Mouse (Mus musculus) MEL (cell line): ENCODE results near the gene Gm7138. TPM values are rescaled to one million over a fixed set of nuclear protein-coding genes. Genes with fewer than 3 reads are reported as not detected.
A peak's percentile ranks its signal among the peaks of the same experiment; 100 is the strongest.
"Not testable (repeated sequence)": the region's sequence is repeated elsewhere in the genome, so short reads cannot be mapped to it uniquely, and the experiment has no call there.

Source experiments
- DNase-seq: peaks from one replicate; pipeline ENCODE4 v3.0.0; 2011; ENCODE audit warnings: low read depth, low spot score
- H3K27ac ChIP-seq: 2 replicates; pipeline ENCODE4 v1.5.1; 2012; ENCODE audit warnings: low read depth, mild to moderate bottlenecking, control low read depth, low read length, moderate library complexity; ENCODE audit not compliant: control insufficient read depth
- H3K27me3 ChIP-seq, 2 experiments: fragments of 150-350 bp in 1 of 2; sonication (generic) in 1 of 2; 2 replicates each; pipeline ENCODE4 v1.6.1; 2012; ENCODE audit warnings: low read length in 2 of 2, mild to moderate bottlenecking in 2 of 2, improper control_type of control experiment in 1 of 2, moderate library complexity in 1 of 2; ENCODE audit not compliant: insufficient read depth in 2 of 2, control insufficient read depth in 1 of 2
- H3K36me3 ChIP-seq, 2 experiments: 2 replicates each; pipeline ENCODE4 v1.6.1; 2012 to 2014; ENCODE audit warnings: low read length in 2 of 2, improper control_type of control experiment in 1 of 2, inconsistent platforms in 1 of 2, mild to moderate bottlenecking in 1 of 2; ENCODE audit not compliant: insufficient read depth in 2 of 2, control insufficient read depth in 1 of 2
- H3K4me1 ChIP-seq, 2 experiments: fragments of 150-350 bp in 1 of 2; sonication (generic) in 1 of 2; 2 replicates each; pipeline ENCODE4 v1.6.1; 2012; ENCODE audit warnings: low read length in 2 of 2, improper control_type of control experiment in 1 of 2, mild to moderate bottlenecking in 1 of 2; ENCODE audit not compliant: insufficient read depth in 2 of 2, control insufficient read depth in 1 of 2
- H3K4me3 ChIP-seq, 2 experiments: fragments of 150-350 bp in 1 of 2; sonication (generic) in 1 of 2; 2 replicates each; pipeline ENCODE4 v1.5.1; 2012; ENCODE audit warnings: low read depth in 2 of 2, low read length in 2 of 2, mild to moderate bottlenecking in 2 of 2, moderate library complexity in 2 of 2, control low read depth in 1 of 2, improper control_type of control experiment in 1 of 2; ENCODE audit not compliant: control insufficient read depth in 1 of 2, insufficient read depth in 1 of 2
- H3K79me2 ChIP-seq: 2 replicates; pipeline ENCODE4 v1.6.1; 2012; ENCODE audit warnings: mild to moderate bottlenecking, low read length, moderate library complexity; ENCODE audit not compliant: control insufficient read depth, poor library complexity, insufficient read depth
- H3K9ac ChIP-seq: 2 replicates; pipeline ENCODE4 v1.6.1; 2012; ENCODE audit warnings: low read depth, mild to moderate bottlenecking, control low read depth, low read length, moderate library complexity; ENCODE audit not compliant: control insufficient read depth, poor library complexity, severe bottlenecking
- H3K9me3 ChIP-seq: fragments of 150-350 bp; sonication (generic); replicated peaks from 2 replicates; pipeline ENCODE4 v1.6.1; 2012; ENCODE audit warnings: mild to moderate bottlenecking, low read length, improper control_type of control experiment, moderate library complexity; ENCODE audit not compliant: insufficient read depth
- CHD1 ChIP-seq: IDR thresholded peaks from 2 replicates; pipeline ENCODE4 v1.6.1; 2012; ENCODE audit warnings: low read depth, mild to moderate bottlenecking, inconsistent platforms, low read length, improper control_type of control experiment
- GATA1 ChIP-seq: IDR thresholded peaks from 2 replicates; pipeline ENCODE4 v1.6.1; 2011; ENCODE audit warnings: low read depth, low read length, improper control_type of control experiment
- HCFC1 ChIP-seq: IDR thresholded peaks from 2 replicates; pipeline ENCODE4 v1.6.1; 2012; ENCODE audit warnings: low read depth, mild to moderate bottlenecking, inconsistent platforms, low read length, improper control_type of control experiment, moderate library complexity
- KAT2A ChIP-seq: conservative IDR thresholded peaks from 2 replicates; pipeline ENCODE4 v1.6.1; 2012; ENCODE audit warnings: low read depth, low read length, improper control_type of control experiment, inconsistent platforms
- MAFK ChIP-seq: IDR thresholded peaks from 2 replicates; pipeline ENCODE4 v1.6.1; 2011; ENCODE audit warnings: low read depth, mild to moderate bottlenecking, low read length, improper control_type of control experiment, borderline replicate concordance
- MAX ChIP-seq: IDR thresholded peaks from 2 replicates; pipeline ENCODE4 v1.6.1; 2011; ENCODE audit warnings: low read length, improper control_type of control experiment
- MAZ ChIP-seq: IDR thresholded peaks from 2 replicates; pipeline ENCODE4 v1.6.1; 2012; ENCODE audit warnings: low read depth, mild to moderate bottlenecking, inconsistent platforms, low read length, improper control_type of control experiment
- MEF2A ChIP-seq: IDR thresholded peaks from 2 replicates; pipeline ENCODE4 v1.6.1; 2014; ENCODE audit warnings: low read depth, mild to moderate bottlenecking, inconsistent platforms, low read length, improper control_type of control experiment; ENCODE audit not compliant: poor library complexity, insufficient replicate concordance, severe bottlenecking; ENCODE audit errors: extremely low read depth
- MYB ChIP-seq: IDR thresholded peaks from 2 replicates; pipeline ENCODE4 v1.6.1; 2011; ENCODE audit warnings: mild to moderate bottlenecking, low read depth, low read length, improper control_type of control experiment
- POLR2A ChIP-seq, 2 experiments: IDR thresholded peaks; 2 replicates each; pipeline ENCODE4 v1.6.1; 2011 to 2012; ENCODE audit warnings: low read length in 2 of 2, mild to moderate bottlenecking in 2 of 2, control low read depth in 1 of 2, improper control_type of control experiment in 1 of 2, low read depth in 1 of 2, moderate library complexity in 1 of 2; ENCODE audit not compliant: control insufficient read depth in 1 of 2, insufficient read depth in 1 of 2, poor library complexity in 1 of 2
- POLR2AphosphoS5 ChIP-seq: IDR thresholded peaks from 2 replicates; pipeline ENCODE4 v1.6.1; 2012; ENCODE audit warnings: low read depth, borderline replicate concordance, mild to moderate bottlenecking, inconsistent platforms, low read length, moderate library complexity, mixed read lengths
- RCOR1 ChIP-seq: IDR thresholded peaks from 2 replicates; pipeline ENCODE4 v1.6.1; 2012; ENCODE audit warnings: low read depth, mild to moderate bottlenecking, inconsistent platforms, low read length, improper control_type of control experiment
- USF1 ChIP-seq: IDR thresholded peaks from 2 replicates; pipeline ENCODE4 v1.6.1; 2014; ENCODE audit warnings: low read depth, mild to moderate bottlenecking, inconsistent platforms, low read length, improper control_type of control experiment, moderate library complexity
- ZKSCAN1 ChIP-seq: IDR thresholded peaks from 2 replicates; pipeline ENCODE4 v1.6.1; 2012; ENCODE audit warnings: low read depth, mild to moderate bottlenecking, inconsistent platforms, low read length, improper control_type of control experiment, moderate library complexity
- polyA plus RNA-seq, 2 experiments: library from polyadenylated mRNA; stranded (reverse) in 1 of 2; unstranded in 1 of 2; fragments of >175 nt in 1 of 2; fragments of >200 nt in 1 of 2; gene quantifications; 2 replicates each; pipeline versions ENCODE4 v1.2.1 to v1.2.4; 2012; ENCODE audit warnings: low replicate concordance in 2 of 2, low read depth in 1 of 2; ENCODE audit not compliant: insufficient read length in 2 of 2, insufficient read depth in 1 of 2, missing spikeins in 1 of 2
- total RNA-seq: library from RNA; depleted of rRNA; stranded (reverse); fragments of 300-350 nt; gene quantifications from 2 replicates; pipeline ENCODE4 v1.2.3, GENCODE M21; 2012; rRNA removed

The Gm7138 gene
- total RNA-seq (not detected in 2 replicates), polyA plus RNA-seq (not detected)

DNA sequence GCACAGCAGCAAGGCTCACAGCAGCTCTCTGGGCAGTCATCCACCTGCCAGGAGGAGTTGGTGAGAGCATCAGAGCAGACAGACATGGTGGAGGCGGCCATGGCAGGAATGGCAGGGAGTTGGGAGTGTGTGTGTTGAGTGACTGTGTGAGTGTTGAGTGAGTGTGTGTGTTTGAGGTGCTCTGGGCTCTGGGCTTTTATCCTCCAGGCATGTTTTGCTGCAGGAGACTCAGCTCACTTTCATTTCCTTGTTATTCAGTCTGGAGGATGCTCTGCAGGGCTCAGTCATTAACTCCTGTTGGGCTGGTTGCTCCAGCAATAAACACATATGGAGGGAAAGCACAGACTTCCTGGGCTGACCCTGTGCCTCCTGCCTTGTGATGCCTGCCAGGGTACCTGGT lies at the start of gene Gm7138:
Gene Gm7138 (minus strand): TSS at position 101 of the 400 bp plus-strand sequence.
- not testable (repeated sequence) for H3K9ac ChIP-seq, H3K4me1 ChIP-seq, H3K27me3 ChIP-seq, H3K4me3 ChIP-seq, H3K27ac ChIP-seq, H3K79me2 ChIP-seq, H3K36me3 ChIP-seq, H3K9me3 ChIP-seq, DNase-seq

- Histone ChIP-seq H3K27ac (no peak overlapping the region), H3K4me3 (no peak overlapping the region), H3K9ac (no peak overlapping the region), H3K27me3 (no peaks in the 10 kb centered on the region), H3K9me3 (no peaks in the 10 kb centered on the region), H3K36me3 (no peaks in the 10 kb centered on the region), H3K4me1 (peaks cover 0 to 7% of the 10 kb centered on the region in 2 experiments; a peak in 2 of 4 replicates), H3K79me2 (no peaks in the 10 kb centered on the region)
- no peak for DNase-seq
- TF ChIP-seq CHD1 (no peak), MAX (no peak), MAFK (no peak), GATA1 (no peak), ZKSCAN1 (no peak), KAT2A (no peak), POLR2AphosphoS5 (no peak), MEF2A (no peak)
Observed at GRCm38 (mm10) chr10:77819203-77819602, 42.5 kb upstream of the Gm7138 start.

DNA sequence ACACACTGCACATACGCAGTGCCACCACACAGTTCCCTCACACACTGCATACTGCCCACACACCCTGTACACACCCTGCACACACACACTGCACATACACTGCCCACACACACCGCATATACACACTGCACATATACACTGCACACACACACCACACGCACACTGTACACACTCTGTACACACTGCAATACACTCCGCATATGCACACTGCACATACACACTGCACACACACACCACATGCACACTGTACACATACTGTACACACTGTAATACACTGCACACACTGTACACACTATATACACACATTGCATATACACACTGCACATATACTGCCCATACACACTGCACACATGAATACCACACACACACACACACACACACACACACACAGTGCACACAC lies 41.8 kb upstream of the Gm7138 start:
- Histone ChIP-seq H3K27me3 (no peaks in the 10 kb centered on the region), H3K27ac (no peak overlapping the region), H3K79me2 (no peaks in the 10 kb centered on the region), H3K9ac (no peak overlapping the region), H3K4me3 (no peak overlapping the region), H3K36me3 (no peaks in the 10 kb centered on the region), H3K9me3 (no peaks in the 10 kb centered on the region), H3K4me1 (peaks cover 0 to 7% of the 10 kb centered on the region in 2 experiments; a peak in 2 of 4 replicates)
- no peak for DNase-seq
- TF ChIP-seq CHD1 = no peak
- no peak for TF ChIP-seq USF1
- no peak for TF ChIP-seq POLR2A (IDR thresholded peaks at IDR 0.05; ENCODE audit: control insufficient read depth in 1 of 2, insufficient read depth in 1 of 2, low read depth in 1 of 2, low read length in 2 of 2, poor library complexity in 1 of 2)
- no peak for TF ChIP-seq RCOR1
- TF ChIP-seq HCFC1 = no peak
- TF ChIP-seq MAZ = no peak
- TF ChIP-seq POLR2AphosphoS5 = peak; percentile 79; the same call in 1 of the 2 replicates
- no peak for TF ChIP-seq MYB
